Mouse (Mus musculus) myocyte (in vitro differentiated cells): ENCODE data around the gene Pdzd4. TPM values are rescaled to one million over a fixed set of nuclear protein-coding genes. Genes with fewer than 3 reads are reported as not detected.

Source experiments
- H3K27me3 ChIP-seq: one replicate; pipeline ENCODE4 v1.6.1; 2011; ENCODE audit not compliant: control insufficient read depth, insufficient read depth, insufficient read length
- H3K36me3 ChIP-seq: one replicate; pipeline ENCODE4 v1.6.1; 2011; ENCODE audit not compliant: control insufficient read depth, insufficient read depth
- H3K4me2 ChIP-seq: one replicate; pipeline ENCODE4 v1.6.1; 2011; ENCODE audit warnings: low read depth, control low read depth
- H3K4me3 ChIP-seq: one replicate; pipeline ENCODE4 v1.5.1; 2011; ENCODE audit warnings: mild to moderate bottlenecking, control low read depth, moderate library complexity
- H3K79me2 ChIP-seq: one replicate; pipeline ENCODE4 v1.6.1; 2011; ENCODE audit not compliant: control insufficient read depth, insufficient read depth
- H3ac ChIP-seq: one replicate; pipeline ENCODE4 v1.6.1; 2011; ENCODE audit not compliant: control insufficient read depth, insufficient read length
- CEBPB ChIP-seq: IDR thresholded peaks from 2 replicates; pipeline ENCODE4 v1.6.1; 2011; ENCODE audit warnings: mild to moderate bottlenecking, moderate library complexity; ENCODE audit not compliant: poor library complexity, insufficient read depth, severe bottlenecking
- E2F4 ChIP-seq: IDR thresholded peaks from one replicate; pipeline ENCODE4 v1.6.1; 2011; ENCODE audit warnings: mild to moderate bottlenecking, control low read depth, moderate library complexity; ENCODE audit not compliant: insufficient read depth
- MAX ChIP-seq: IDR thresholded peaks from one replicate; pipeline ENCODE4 v1.6.1; 2011; ENCODE audit warnings: low read depth, mild to moderate bottlenecking, control low read depth
- MYOD1 ChIP-seq, 3 experiments: IDR thresholded peaks; one replicate each; pipeline ENCODE4 v1.6.1; 2011; ENCODE audit warnings: control low read depth in 2 of 3, low read depth in 2 of 3, mild to moderate bottlenecking in 2 of 3, moderate library complexity in 1 of 3; ENCODE audit not compliant: insufficient read length in 2 of 3, control insufficient read depth in 1 of 3
- MYOG ChIP-seq, 3 experiments: IDR thresholded peaks; one replicate each; pipeline ENCODE4 v1.6.1; 2011; ENCODE audit warnings: control low read depth in 2 of 3, low read depth in 2 of 3, mild to moderate bottlenecking in 2 of 3; ENCODE audit not compliant: insufficient read length in 2 of 3, control insufficient read depth in 1 of 3, insufficient read depth in 1 of 3
- POLR2A ChIP-seq: IDR thresholded peaks from one replicate; pipeline ENCODE4 v1.6.1; 2011; ENCODE audit warnings: low read depth, mild to moderate bottlenecking, control low read depth, moderate library complexity; ENCODE audit not compliant: insufficient read length
- POLR2AphosphoS2 ChIP-seq: IDR thresholded peaks from one replicate; pipeline ENCODE4 v1.6.1; 2011; ENCODE audit warnings: low read depth, control low read depth; ENCODE audit not compliant: insufficient read length
- REST ChIP-seq: IDR thresholded peaks from one replicate; pipeline ENCODE4 v1.6.1; 2011; ENCODE audit warnings: mild to moderate bottlenecking, control low read depth, moderate library complexity; ENCODE audit not compliant: insufficient read depth, insufficient read length
- SRF ChIP-seq: IDR thresholded peaks from one replicate; pipeline ENCODE4 v1.6.1; 2011; ENCODE audit warnings: low read depth; ENCODE audit not compliant: control insufficient read depth, insufficient read length
- TCF12 ChIP-seq: IDR thresholded peaks from one replicate; pipeline ENCODE4 v1.6.1; 2011; ENCODE audit warnings: mild to moderate bottlenecking, control low read depth; ENCODE audit not compliant: poor library complexity, insufficient read depth, severe bottlenecking
- TCF3 ChIP-seq: IDR thresholded peaks from one replicate; pipeline ENCODE4 v1.6.1; 2011; ENCODE audit warnings: low read depth, control low read depth; ENCODE audit not compliant: insufficient read length
- USF1 ChIP-seq: IDR thresholded peaks from one replicate; pipeline ENCODE4 v1.6.1; 2011; ENCODE audit warnings: low read depth, mild to moderate bottlenecking, control low read depth, moderate library complexity
- polyA plus RNA-seq: library from polyadenylated mRNA; unstranded; fragments of >200 nt; fragmentation: generic; extraction: Trizol; gene quantifications from one replicate; pipeline ENCODE4 v1.2.1, GENCODE M21; 2012; ENCODE audit warnings: missing spikeins

The Pdzd4 gene
- polyA plus RNA-seq, 1 experiment, result 0.25 TPM

- no peak overlapping the region for H3K4me3 ChIP-seq
- no peak overlapping the region for H3ac ChIP-seq
- no peaks in the 10 kb centered on the region for H3K27me3 ChIP-seq
- no peak for TF ChIP-seq TCF3
- TF ChIP-seq MAX, result no peak
- TF ChIP-seq E2F4, result no peak
- no peak for TF ChIP-seq USF1
- no peak for TF ChIP-seq TCF12
- TF ChIP-seq MYOD1 (IDR thresholded peaks at IDR 0.05; ENCODE audit: control insufficient read depth in 1 of 3, insufficient read length in 2 of 3, low read depth in 2 of 3), result no peak
- no peak for TF ChIP-seq POLR2A
- no peak for TF ChIP-seq SRF
- TF ChIP-seq REST, result no peak
- no peak for TF ChIP-seq POLR2AphosphoS2
- TF ChIP-seq MYOG (IDR thresholded peaks at IDR 0.05; ENCODE audit: control insufficient read depth in 1 of 3, insufficient read depth in 1 of 3, insufficient read length in 2 of 3, low read depth in 2 of 3), result no peak
- TF ChIP-seq CEBPB, result no peak
- no peaks in the 10 kb centered on the region for H3K36me3 ChIP-seq
- no peak overlapping the region for H3K4me2 ChIP-seq
- no peaks in the 10 kb centered on the region for H3K79me2 ChIP-seq
Observed at GRCm38 (mm10) chrX:73836691-73837090, 11.9 kb upstream of the Pdzd4 start.

GRCm38 (mm10) chrX:73835731-73836130 lies 11.0 kb upstream of the Pdzd4 start:
- H3ac ChIP-seq, result no peak overlapping the region
- no peaks in the 10 kb centered on the region for H3K79me2 ChIP-seq
- no peak overlapping the region for H3K4me2 ChIP-seq
- H3K36me3 ChIP-seq, result no peaks in the 10 kb centered on the region
- TF ChIP-seq E2F4 (no peak), MYOD1 (IDR thresholded peaks at IDR 0.05; ENCODE audit: control insufficient read depth in 1 of 3, insufficient read length in 2 of 3, low read depth in 2 of 3) (no peak), TCF3 (no peak), SRF (no peak), CEBPB (no peak), MYOG (IDR thresholded peaks at IDR 0.05; ENCODE audit: control insufficient read depth in 1 of 3, insufficient read depth in 1 of 3, insufficient read length in 2 of 3, low read depth in 2 of 3) (no peak), POLR2A (no peak), REST (no peak), USF1 (no peak), POLR2AphosphoS2 (no peak), MAX (no peak), TCF12 (no peak)
- H3K27me3 ChIP-seq, result no peaks in the 10 kb centered on the region
- no peak overlapping the region for H3K4me3 ChIP-seq

- no peaks in the 10 kb centered on the region for H3K36me3 ChIP-seq
- no peak overlapping the region for H3K4me3 ChIP-seq
Observed at GRCm38 (mm10) chrX:73823747-73824146, 1.0 kb downstream of the Pdzd4 start.

GRCm38 (mm10) chrX:73816596-73817314 lies 8.0 kb downstream of the Pdzd4 start:
- TF ChIP-seq POLR2A, result no peak
- TF ChIP-seq MYOG (IDR thresholded peaks at IDR 0.05; ENCODE audit: control insufficient read depth in 1 of 3, insufficient read depth in 1 of 3, insufficient read length in 2 of 3, low read depth in 2 of 3), result no peak
- TF ChIP-seq MYOD1 (IDR thresholded peaks at IDR 0.05; ENCODE audit: control insufficient read depth in 1 of 3, insufficient read length in 2 of 3, low read depth in 2 of 3), result no peak
- TF ChIP-seq MAX, result no peak
- no peak for TF ChIP-seq POLR2AphosphoS2
- no peak for TF ChIP-seq E2F4
- TF ChIP-seq USF1, result no peak
- no peak for TF ChIP-seq REST
- TF ChIP-seq SRF, result no peak
- TF ChIP-seq CEBPB, result no peak
- TF ChIP-seq TCF12, result no peak
- no peak for TF ChIP-seq TCF3
- H3K79me2 ChIP-seq, result no peaks in the 10 kb centered on the region
- peaks cover 7% of the 10 kb centered on the region for H3K27me3 ChIP-seq
- no peak overlapping the region for H3K4me3 ChIP-seq
- H3K36me3 ChIP-seq, result no peaks in the 10 kb centered on the region
- no peak overlapping the region for H3ac ChIP-seq
- H3K4me2 ChIP-seq, result no peak overlapping the region

More at GRCm38 (mm10) chrX:73823747-73824146, 1.0 kb downstream of the Pdzd4 start:
- H3K79me2 ChIP-seq, result no peaks in the 10 kb centered on the region
- H3ac ChIP-seq, result no peak overlapping the region
- H3K27me3 ChIP-seq, result peaks cover 12% of the 10 kb centered on the region
- no peak for TF ChIP-seq MYOG (IDR thresholded peaks at IDR 0.05; ENCODE audit: control insufficient read depth in 1 of 3, insufficient read depth in 1 of 3, insufficient read length in 2 of 3, low read depth in 2 of 3)
- no peak for TF ChIP-seq SRF
- no peak for TF ChIP-seq CEBPB
- no peak for TF ChIP-seq MYOD1 (IDR thresholded peaks at IDR 0.05; ENCODE audit: control insufficient read depth in 1 of 3, insufficient read length in 2 of 3, low read depth in 2 of 3)
- no peak for TF ChIP-seq USF1
- no peak for TF ChIP-seq POLR2A
- no peak for TF ChIP-seq MAX
- no peak for TF ChIP-seq REST
- TF ChIP-seq TCF3, result no peak
- TF ChIP-seq E2F4, result no peak
- TF ChIP-seq POLR2AphosphoS2, result no peak
- TF ChIP-seq TCF12, result no peak
- no peak overlapping the region for H3K4me2 ChIP-seq
